Mouse (Mus musculus) NIH3T3 (cell line): ENCODE results near the gene Becn1.

Experiments
- DNase-seq: peaks from one replicate; pipeline ENCODE4 v3.0.0-alpha.2; 2012; ENCODE audit warnings: low read depth

Gene Becn1

DNA sequence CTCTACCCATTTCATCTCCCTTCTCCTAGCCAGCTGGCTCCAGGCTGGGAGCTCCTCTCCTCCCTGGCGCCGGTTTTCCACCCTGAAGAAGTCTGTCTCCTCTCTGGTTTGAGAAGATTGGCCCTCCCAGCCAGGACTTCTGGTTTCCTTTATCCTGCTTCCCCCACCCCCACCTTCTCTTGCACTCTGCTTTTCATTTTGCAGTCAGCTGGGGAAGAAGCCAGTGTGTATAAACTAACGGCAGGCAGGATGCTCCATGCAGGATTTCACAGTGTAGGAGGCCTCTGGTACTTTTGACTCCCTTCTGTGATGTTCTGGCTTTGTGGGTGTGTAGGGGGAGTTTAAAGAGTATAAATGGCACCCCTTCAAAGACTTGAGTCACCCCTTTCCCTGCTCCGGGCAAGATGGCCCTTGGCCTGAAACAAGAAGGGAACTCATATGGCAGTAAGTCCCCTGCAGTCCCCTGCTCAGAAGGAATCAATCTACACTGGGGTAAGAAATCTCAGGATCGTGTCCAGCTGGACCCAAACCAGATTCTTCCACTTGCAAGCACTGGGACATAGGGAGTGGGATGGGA lies 63.9 kb downstream of the Becn1 start:
- DNase-seq, result peak; percentile 42

DNA sequence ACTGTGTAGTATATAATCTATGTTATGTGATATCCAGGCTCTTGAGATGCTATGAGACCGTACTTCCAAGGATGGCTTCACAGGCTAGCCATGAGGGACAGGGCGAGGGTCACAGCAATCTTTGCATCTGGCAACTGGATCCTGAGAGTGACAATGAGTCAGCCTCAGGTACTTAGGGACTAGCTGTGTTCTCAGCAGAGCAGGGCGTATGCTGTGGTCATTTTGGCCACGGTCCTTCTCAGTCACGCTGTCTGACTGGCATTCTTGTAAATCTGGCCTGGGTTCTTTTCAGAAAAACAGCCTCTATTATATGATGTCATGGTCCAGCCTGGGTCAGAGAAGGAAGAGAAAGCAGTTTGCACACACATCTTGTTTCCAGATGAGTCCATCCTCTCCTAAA lies 65.3 kb downstream of the Becn1 start:
- no peak for DNase-seq
